Mouse (Mus musculus) liver, adult 2 months (tissue): ENCODE measurements around the gene Dmbt1. TPM values are rescaled to one million over a fixed set of nuclear protein-coding genes. Genes with fewer than 3 reads are reported as not detected.
"Not testable (repeated sequence)": the region's sequence is repeated elsewhere in the genome, so short reads cannot be mapped to it uniquely, and the experiment has no call there.

Source experiments
- DNase-seq: peaks from one replicate; pipeline ENCODE4 v3.0.0-alpha.2; 2011; ENCODE audit warnings: low read depth, low spot score; ENCODE audit errors: extremely low read depth
- H3K27ac ChIP-seq: fragments of 200-500 bp; replicated peaks from 2 replicates; pipeline ENCODE4 v1.5.1; 2012; ENCODE audit warnings: low read depth, mild to moderate bottlenecking, control low read depth, inconsistent platforms, low read length; ENCODE audit not compliant: insufficient read depth
- H3K27me3 ChIP-seq: fragments of 200-500 bp; 2 replicates; pipeline ENCODE4 v1.6.1; 2012; ENCODE audit warnings: mild to moderate bottlenecking, moderate library complexity, low read length, inconsistent platforms; ENCODE audit not compliant: control insufficient read depth, insufficient read depth
- H3K36me3 ChIP-seq: fragments of 200-500 bp; 2 replicates; pipeline ENCODE4 v1.6.1; 2012; ENCODE audit warnings: low read length, inconsistent platforms; ENCODE audit not compliant: control insufficient read depth, insufficient read depth
- H3K4me1 ChIP-seq: fragments of 200-500 bp; 2 replicates; pipeline ENCODE4 v1.6.1; 2011; ENCODE audit warnings: low read length; ENCODE audit not compliant: control insufficient read depth, insufficient read depth
- H3K4me3 ChIP-seq: fragments of 200-500 bp; 2 replicates; pipeline ENCODE4 v1.5.1; 2011; ENCODE audit warnings: low read depth, mild to moderate bottlenecking, control low read depth, low read length, moderate library complexity; ENCODE audit not compliant: insufficient read depth
- H3K79me2 ChIP-seq: fragments of 200-500 bp; 2 replicates; pipeline ENCODE4 v1.6.1; 2012; ENCODE audit warnings: inconsistent platforms, mild to moderate bottlenecking, low read length, moderate library complexity; ENCODE audit not compliant: control insufficient read depth, insufficient read depth
- H3K9ac ChIP-seq: fragments of 200-500 bp; 2 replicates; pipeline ENCODE4 v1.6.1; 2012; ENCODE audit warnings: low read depth, mild to moderate bottlenecking, control low read depth, inconsistent platforms, low read length
- CTCF ChIP-seq: fragments of 200-500 bp; IDR thresholded peaks from 2 replicates; pipeline ENCODE4 v1.5.1; 2011; ENCODE audit warnings: low read depth, low read length, control low read depth
- POLR2A ChIP-seq: fragments of 200-500 bp; IDR thresholded peaks from 2 replicates; pipeline ENCODE4 v1.6.1; 2011; ENCODE audit warnings: low read length, control low read depth; ENCODE audit not compliant: insufficient read depth; ENCODE audit errors: extremely low read depth
- WGBS: fragments of 180-500 bp; shearing (Covaris S2); methylation state at CpG from one replicate; pipeline ENCODE4 v1.1.7; 2018; 5-methylcytosine and 5-hydroxymethylcytosine counted together
- polyA plus RNA-seq: library from polyadenylated mRNA; depleted of rRNA; stranded (reverse); fragments of >200 nt; gene quantifications from 2 replicates; pipeline ENCODE4 v1.2.3, GENCODE M21; 2012
- total RNA-seq: library from RNA; depleted of rRNA; stranded (reverse); fragments of >200 nt; gene quantifications from 2 replicates; pipeline ENCODE4 v1.2.3, GENCODE M21; 2014

Dmbt1 gene
- total and polyA plus RNA-seq, 2 experiments = 0.35 to 32.1 TPM

- no peak overlapping the region for H3K27ac ChIP-seq
- WGBS = 4% methylated on average over 1 of the region's 1 CpGs
- no peak for DNase-seq
Observed at GRCm38 (mm10) chr7:131075956-131076355, 44.1 kb downstream of the Dmbt1 start.

GRCm38 (mm10) chr7:131082403-131082802 is 50.5 kb downstream of the Dmbt1 start:
- not testable (repeated sequence) for H3K4me1 ChIP-seq
- 76% methylated on average over 9 of the region's 9 CpGs for WGBS

More at GRCm38 (mm10) chr7:131075956-131076355, 44.1 kb downstream of the Dmbt1 start:
- Histone ChIP-seq H3K4me3 (no peak overlapping the region), H3K36me3 (no peaks in the 10 kb centered on the region), H3K27me3 (no peaks in the 10 kb centered on the region), H3K9ac (no peak overlapping the region), H3K79me2 (no peaks in the 10 kb centered on the region), H3K4me1 (no peaks in the 10 kb centered on the region)
- no peak for TF ChIP-seq POLR2A
- TF ChIP-seq CTCF = no peak

GRCm38 (mm10) chr7:131112486-131112885 is 80.6 kb downstream of the Dmbt1 start:
- Histone ChIP-seq H3K27ac (no peak overlapping the region), H3K9ac (no peak overlapping the region), H3K4me3 (no peak overlapping the region), H3K36me3 (no peaks in the 10 kb centered on the region), H3K79me2 (no peaks in the 10 kb centered on the region), H3K27me3 (no peaks in the 10 kb centered on the region), H3K4me1 (no peaks in the 10 kb centered on the region)
- DNase-seq = peak; percentile 29
- WGBS = 31% methylated on average over 3 of the region's 3 CpGs
- TF ChIP-seq CTCF (peak; percentile 74), POLR2A (no peak)

More at GRCm38 (mm10) chr7:131082403-131082802, 50.5 kb downstream of the Dmbt1 start:
- not testable (repeated sequence) for H3K79me2 ChIP-seq, H3K36me3 ChIP-seq, DNase-seq, H3K27ac ChIP-seq, H3K27me3 ChIP-seq, H3K4me3 ChIP-seq, H3K9ac ChIP-seq

- WGBS = 69% methylated on average over 6 of the region's 6 CpGs
- DNase-seq = no peak
- Histone ChIP-seq H3K36me3 (no peaks in the 10 kb centered on the region), H3K9ac (no peak overlapping the region), H3K4me3 (no peak overlapping the region), H3K79me2 (no peaks in the 10 kb centered on the region), H3K4me1 (no peaks in the 10 kb centered on the region), H3K27ac (no peak overlapping the region), H3K27me3 (no peaks in the 10 kb centered on the region)
- TF ChIP-seq CTCF = no peak
- no peak for TF ChIP-seq POLR2A
Observed at GRCm38 (mm10) chr7:131113676-131114075, 81.8 kb downstream of the Dmbt1 start.

GRCm38 (mm10) chr7:131114434-131114833 is 82.6 kb downstream of the Dmbt1 start:
- H3K27ac ChIP-seq = no peak overlapping the region
- no peak for DNase-seq
- H3K4me3 ChIP-seq = no peak overlapping the region
- TF ChIP-seq CTCF (no peak), POLR2A (no peak)
- H3K9ac ChIP-seq = no peak overlapping the region
- whole genome bisulfite sequencing = 76% methylated on average over 2 of the region's 2 CpGs
- H3K36me3 ChIP-seq = no peaks in the 10 kb centered on the region
- H3K27me3 ChIP-seq = no peaks in the 10 kb centered on the region
- H3K79me2 ChIP-seq = no peaks in the 10 kb centered on the region
- no peaks in the 10 kb centered on the region for H3K4me1 ChIP-seq

- no peak for DNase-seq
- no peak overlapping the region for H3K4me3 ChIP-seq
- no peaks in the 10 kb centered on the region for H3K27me3 ChIP-seq
- no peak overlapping the region for H3K9ac ChIP-seq
- WGBS = 89% methylated on average over 2 of the region's 2 CpGs
- no peaks in the 10 kb centered on the region for H3K79me2 ChIP-seq
- H3K27ac ChIP-seq = no peak overlapping the region
- no peaks in the 10 kb centered on the region for H3K4me1 ChIP-seq
- TF ChIP-seq POLR2A (no peak), CTCF (no peak)
- no peaks in the 10 kb centered on the region for H3K36me3 ChIP-seq
Observed at GRCm38 (mm10) chr7:131122210-131122807, 90.5 kb downstream of the Dmbt1 start.
